Mouse (Mus musculus) lung, postnatal 0 days (tissue): ENCODE results near the gene Rps23. TPM values are rescaled to one million over a fixed set of nuclear protein-coding genes. Genes with fewer than 3 reads are reported as not detected.

Experiments used
- ATAC-seq: fragments of 200-750 bp; cut with Nextera tagmentation; 2 replicates; pipeline ENCODE4 v1.8.0; 2017; ENCODE audit warnings: moderate library complexity
- DNase-seq: peaks from one replicate; pipeline ENCODE4 v3.0.0-alpha.2; 2016; ENCODE audit warnings: low spot score
- H3K27ac ChIP-seq: fragments of 300-500 bp; sonication (generic); 2 replicates; pipeline ENCODE4 v1.5.1; 2014; ENCODE audit warnings: antibody characterized with exemption, mild to moderate bottlenecking, low read length, mixed read lengths
- H3K27me3 ChIP-seq: fragments of 300-500 bp; sonication (generic); replicated peaks from 2 replicates; pipeline ENCODE4 v1.6.1; 2014; ENCODE audit warnings: low read length, mixed read lengths; ENCODE audit not compliant: insufficient read depth
- H3K36me3 ChIP-seq: fragments of 300-500 bp; sonication (generic); 2 replicates; pipeline ENCODE4 v1.6.1; 2014; ENCODE audit warnings: low read length, mixed read lengths; ENCODE audit not compliant: insufficient read depth
- H3K4me1 ChIP-seq: fragments of 300-500 bp; sonication (generic); 2 replicates; pipeline ENCODE4 v1.6.1; 2014; ENCODE audit warnings: antibody characterized with exemption, low read depth, low read length, mixed read lengths; ENCODE audit not compliant: insufficient read depth
- H3K4me2 ChIP-seq: fragments of 300-500 bp; sonication (generic); replicated peaks from 2 replicates; pipeline ENCODE4 v1.6.1; 2014; ENCODE audit warnings: low read depth, mild to moderate bottlenecking, low read length, moderate library complexity, mixed read lengths
- H3K4me3 ChIP-seq: fragments of 300-500 bp; sonication (generic); 2 replicates; pipeline ENCODE4 v1.5.1; 2014; ENCODE audit warnings: low read depth, low read length
- H3K9ac ChIP-seq: fragments of 300-500 bp; sonication (generic); replicated peaks from 2 replicates; pipeline ENCODE4 v1.6.1; 2014; ENCODE audit warnings: low read depth, mild to moderate bottlenecking
- H3K9me3 ChIP-seq: fragments of 300-500 bp; sonication (generic); 2 replicates; pipeline ENCODE4 v1.6.1; 2016; ENCODE audit warnings: low read length, mixed read lengths
- CTCF ChIP-seq: IDR thresholded peaks from 2 replicates; pipeline ENCODE4 v1.5.1; 2016; ENCODE audit warnings: antibody characterized with exemption, mild to moderate bottlenecking
- EP300 ChIP-seq: IDR thresholded peaks from 2 replicates; pipeline ENCODE4 v1.6.1; 2016; ENCODE audit warnings: antibody characterized with exemption, mild to moderate bottlenecking, control low read depth
- WGBS: fragments of 180-500 bp; shearing (Covaris S2); extraction: QIAGEN DNeasy Blood & Tissue Kit; methylation state at CpG from one replicate; pipeline ENCODE4 v1.1.7; 2014; 5-methylcytosine and 5-hydroxymethylcytosine counted together
- polyA plus RNA-seq: library from polyadenylated mRNA; unstranded; fragments of >200 nt; fragmentation: Nextera tagmentation; extraction: Ambion mirVana; gene quantifications from 2 replicates; pipeline ENCODE4 v1.2.1, GENCODE M21; 2015

The Rps23 gene
- polyA plus RNA-seq, 1 experiment from 2014 or later = 205 TPM

- Histone ChIP-seq H3K27ac (no peak overlapping the region), H3K4me3 (no peak overlapping the region), H3K9ac (no peak overlapping the region), H3K9me3 (no peaks in the 10 kb centered on the region), H3K36me3 (no peaks in the 10 kb centered on the region), H3K4me2 (no peak overlapping the region), H3K4me1 (no peaks in the 10 kb centered on the region), H3K27me3 (no peaks in the 10 kb centered on the region)
- no peak for TF ChIP-seq EP300
- TF ChIP-seq CTCF = no peak
- ATAC-seq (no peak), DNase-seq (no peak)
- 42% methylated on average over 2 of the region's 2 CpGs for WGBS
Measured at GRCm38 (mm10) chr13:90896098-90896497, 26.7 kb upstream of the Rps23 start.

- Histone ChIP-seq H3K27ac (no peak overlapping the region), H3K27me3 (no peaks in the 10 kb centered on the region), H3K4me3 (no peak overlapping the region), H3K36me3 (no peaks in the 10 kb centered on the region), H3K9ac (no peak overlapping the region), H3K4me2 (no peak overlapping the region), H3K9me3 (no peaks in the 10 kb centered on the region), H3K4me1 (no peaks in the 10 kb centered on the region)
- no peak for DNase-seq
- WGBS = 85% methylated on average over 12 of the region's 12 CpGs
- ATAC-seq = no peak
- TF ChIP-seq EP300 = no peak
- no peak for TF ChIP-seq CTCF
Measured at GRCm38 (mm10) chr13:90896821-90897220, 25.9 kb upstream of the Rps23 start.

DNA sequence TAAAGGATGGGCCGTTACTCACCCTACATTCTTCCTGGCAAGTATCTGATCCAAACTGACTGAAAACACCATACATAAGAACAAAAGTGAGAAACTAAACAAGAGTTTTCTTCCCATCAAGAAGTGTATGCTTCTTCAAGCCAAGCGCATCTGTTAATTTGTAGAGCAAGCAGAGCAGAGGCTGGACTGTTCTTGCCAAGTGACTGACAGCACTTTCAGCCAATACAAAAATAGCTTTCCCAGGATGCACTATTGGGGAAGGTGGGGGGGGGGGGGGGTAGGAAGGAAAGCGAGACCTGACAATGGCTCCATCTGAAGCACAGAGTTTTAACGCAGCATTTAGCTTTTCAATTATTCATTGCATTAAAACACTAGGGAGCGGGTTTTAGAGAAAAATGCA lies 17.6 kb upstream of the Rps23 start, which contains the start of gene Atp6ap1l:
TSS of gene Atp6ap1l (minus strand) at position 180 of the 400 bp plus-strand sequence.
- Histone ChIP-seq H3K27me3 (no peaks in the 10 kb centered on the region), H3K4me2 (no peak within 1 kb of the TSS), H3K9me3 (no peaks in the 10 kb centered on the region), H3K4me3 (no peak within 1 kb of the TSS), H3K4me1 (no peaks in the 10 kb centered on the region), H3K27ac (no peak within 1 kb of the TSS), H3K9ac (no peak within 1 kb of the TSS), H3K36me3 (no peaks in the 10 kb centered on the region)
- TF ChIP-seq EP300 (no peak), CTCF (no peak)
- WGBS = 85% methylated on average over 5 of the region's 5 CpGs
- ATAC-seq (no peak), DNase-seq (no peak)

DNA sequence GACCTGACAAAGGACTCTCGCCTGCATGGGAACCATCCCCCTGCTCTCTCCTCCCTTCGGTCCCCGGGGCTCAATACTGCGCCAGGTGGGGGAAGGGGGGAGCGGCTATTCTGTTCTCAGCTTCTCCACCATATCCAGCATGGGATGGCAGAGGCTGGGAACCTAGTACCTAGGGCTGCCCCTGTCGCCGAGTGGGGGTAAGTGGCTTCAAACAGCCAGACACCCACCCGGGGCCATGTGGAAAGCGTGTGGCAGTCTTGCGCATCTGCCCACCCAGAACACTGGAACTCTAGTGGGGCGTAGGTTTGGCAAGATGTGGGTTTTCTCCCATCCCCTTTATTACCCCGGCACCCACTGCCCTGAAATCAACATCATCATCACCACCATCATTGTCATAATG lies 15.4 kb upstream of the Rps23 start:
- Histone ChIP-seq H3K9ac (no peak overlapping the region), H3K4me2 (no peak overlapping the region), H3K9me3 (no peaks in the 10 kb centered on the region), H3K27me3 (no peaks in the 10 kb centered on the region), H3K36me3 (no peaks in the 10 kb centered on the region), H3K27ac (no peak overlapping the region), H3K4me3 (no peak overlapping the region), H3K4me1 (no peaks in the 10 kb centered on the region)
- WGBS = 90% methylated on average over 12 of the region's 12 CpGs
- DNase-seq (no peak), ATAC-seq (no peak)
- TF ChIP-seq EP300 (no peak), CTCF (no peak)

DNA sequence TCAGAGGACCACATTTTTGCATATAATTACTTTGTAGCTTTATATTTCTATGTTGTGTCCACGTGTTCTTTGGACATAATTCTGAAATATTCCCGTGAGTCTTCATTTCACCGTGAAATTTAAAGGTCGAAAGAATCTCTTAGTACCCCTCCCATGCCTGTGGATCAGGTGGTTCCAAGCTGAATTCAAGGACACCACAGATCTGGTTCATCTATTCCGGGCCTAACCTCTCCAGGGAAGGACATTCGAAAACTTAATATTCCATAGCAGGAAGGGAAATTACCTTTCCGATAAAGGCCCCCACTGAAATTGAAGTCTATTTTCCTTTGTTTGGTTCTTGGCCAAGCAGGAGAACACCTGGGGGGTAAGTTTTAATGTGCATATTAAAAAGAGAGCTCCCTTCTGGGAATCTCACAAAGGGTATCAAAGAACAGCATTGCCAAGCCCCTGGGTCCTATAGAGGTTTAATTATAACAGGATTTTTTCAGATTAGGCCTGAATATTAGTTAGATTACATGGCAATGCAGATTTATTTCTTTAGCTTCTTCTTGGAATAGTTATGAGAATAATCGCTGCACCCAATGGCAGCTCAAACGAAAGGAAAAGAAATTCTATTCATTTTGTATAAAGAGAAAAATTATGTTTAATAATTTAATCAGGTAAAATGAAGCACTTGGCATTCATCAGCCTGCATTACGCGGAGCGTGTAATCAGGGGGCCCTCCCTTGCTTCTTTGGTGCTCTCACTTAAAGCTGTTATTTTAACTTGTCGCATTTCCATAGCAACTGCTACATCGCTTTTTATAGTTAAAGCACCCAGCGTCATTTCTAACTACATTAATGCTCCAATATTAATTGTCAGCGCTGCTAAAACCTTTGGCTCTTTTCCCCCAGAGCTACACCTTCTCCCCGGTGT lies 9.7 kb upstream of the Rps23 start:
- H3K9ac ChIP-seq = no peak overlapping the region
- DNase-seq = no peak
- 81% methylated on average over 17 of the region's 17 CpGs for WGBS
- no peaks in the 10 kb centered on the region for H3K9me3 ChIP-seq
- ATAC-seq = no peak
- no peak for TF ChIP-seq EP300
- TF ChIP-seq CTCF = no peak
- H3K4me1 ChIP-seq = no peaks in the 10 kb centered on the region
- no peaks in the 10 kb centered on the region for H3K27me3 ChIP-seq
- no peaks in the 10 kb centered on the region for H3K36me3 ChIP-seq
- no peak overlapping the region for H3K27ac ChIP-seq
- no peak overlapping the region for H3K4me2 ChIP-seq
- H3K4me3 ChIP-seq = no peak overlapping the region

GRCm38 (mm10) chr13:90913675-90914192 lies 9.0 kb upstream of the Rps23 start:
- Histone ChIP-seq H3K9ac (no peak overlapping the region), H3K9me3 (no peaks in the 10 kb centered on the region), H3K27ac (no peak overlapping the region), H3K36me3 (no peaks in the 10 kb centered on the region), H3K4me2 (no peak overlapping the region), H3K4me3 (no peak overlapping the region), H3K4me1 (no peaks in the 10 kb centered on the region), H3K27me3 (no peaks in the 10 kb centered on the region)
- WGBS = 62% methylated on average over 7 of the region's 7 CpGs
- ATAC-seq = no peak
- TF ChIP-seq CTCF (no peak), EP300 (no peak)
- no peak for DNase-seq
